8 mouse cellular contexts compared by ENCODE assay signal in genomic region chr11:97050216-97050943, GRCm38 (mm10). TPM values are rescaled to one million over a fixed set of nuclear protein-coding genes. Genes with fewer than 3 reads are reported as not detected.
A peak's percentile ranks its signal among the peaks of the same experiment; 100 is the strongest.
DNase-seq lines count a peak whose midpoint lies in the region; ATAC-seq and TF ChIP-seq lines count a peak whose summit lies in the region.

Gene Osbpl7, plus strand, starts transcription at chr11:97050628.

- no peaks in the 10 kb centered on the region for H3K27me3 ChIP-seq in Patski
- no peaks in the 10 kb centered on the region for H3K27me3 ChIP-seq in hindbrain, embryonic 14.5 days (ENCODE audit: control insufficient read depth, insufficient read depth, low read length)

- peak; percentile 53 for ATAC-seq in Patski
- ATAC-seq in hindbrain, embryonic 14.5 days (ENCODE audit: low FRiP score) = peak; percentile 85

- H3K36me3 ChIP-seq in hindbrain, embryonic 14.5 days (replicated peaks; ENCODE audit: control insufficient read depth, insufficient read depth) = peaks cover 37% of the 10 kb centered on the region

- 6% methylated on average over 18 of the region's 18 CpGs for WGBS in hindbrain, embryonic 14.5 days

- no peak for TF ChIP-seq CTCF in Patski (IDR thresholded peaks at IDR 0.05)

- CTCF ChIA-PET in Patski (lab: Charles Lee) = interaction anchor here (0.9 to 1.0 kb wide), 2 partner anchors 9 to 21 kb away, joined by 3 to 4 read pairs; partner anchors contain the start of genes Lrrc46, Mrpl10 and Scrn2

- H3K4me1 ChIP-seq in hindbrain, embryonic 14.5 days (replicated peaks; ENCODE audit: control insufficient read depth, insufficient read depth, low read length) = peaks cover 21% of the 10 kb centered on the region

- no peak for DNase-seq in Patski (ENCODE audit: low read depth, low spot score)
- peak; percentile 82 to 86 for DNase-seq in cerebellum, postnatal 14 days
- DNase-seq in frontal cortex, postnatal 36 days (ENCODE audit: low spot score in 2 of 2) = peak; percentile 68 to 74
- DNase-seq in hindbrain, embryonic 14.5 days (ENCODE audit: low spot score) = peak; percentile 74
- peak; percentile 80 to 83 for DNase-seq in layer of hippocampus, postnatal 36 days
- DNase-seq in lung, postnatal 4 days = peak; percentile 86 to 88
- peak; percentile 54 for DNase-seq in retina, postnatal 7 days (ENCODE audit: low read depth, low spot score)
- DNase-seq in urinary bladder, postnatal 25 days (ENCODE audit: low spot score) = peak; percentile 51

- POLR2A ChIA-PET in Patski (lab: Charles Lee) = interaction anchor here (0.6 to 0.7 kb wide), 3 partner anchors 72 to 1423 kb away, joined by 3 to 4 read pairs (median 3); no protein-coding TSS in a partner anchor

- H3K27ac ChIP-seq in hindbrain, embryonic 14.5 days = peak within 1 kb of the TSS; percentile 63; the same call in 1 of the 2 replicates

- H3K4me3 ChIP-seq in hindbrain, embryonic 14.5 days (replicated peaks; ENCODE audit: low read length) = peak within 1 kb of the TSS; percentile 70

- peak within 1 kb of the TSS; percentile 88 for H3K4me2 ChIP-seq in hindbrain, embryonic 14.5 days (replicated peaks)

- peak within 1 kb of the TSS; percentile 85 for H3K9ac ChIP-seq in hindbrain, embryonic 14.5 days

- no peaks in the 10 kb centered on the region for H3K9me3 ChIP-seq in hindbrain, embryonic 14.5 days (ENCODE audit: control insufficient read depth, low read length)

- in situ Hi-C loops in Patski (cut with MboI; ENCODE audit: low pct_unique_long_range_greater_than_20kb) = no loop called here

RNA-seq across cellular contexts. Expression of gene Osbpl7, which starts in this region (rescaled TPM):
- polyA plus RNA-seq in Patski (2021) = 11.1 TPM
- polyA plus RNA-seq in hindbrain, embryonic 14.5 days (2014; fragmentation: Nextera tagmentation; extraction: Ambion mirVana) = 6.3 and 7.9 TPM in 2 replicates
- total RNA-seq in layer of hippocampus, postnatal 36 days (2021) = 10 to 100 TPM; 16.0 to 16.9 TPM
